ENCODE assay signal across 24 mouse cellular contexts in genomic region chr8:123794766-123795165, GRCm38 (mm10). TPM values are rescaled to one million over a fixed set of nuclear protein-coding genes. Genes with fewer than 3 reads are reported as not detected.
"Had no signal": no experiment of that assay in that cellular context is flagged by ENCODE, and none has a peak within 500 bp of the region (broad histone marks: within the 10 kb centered on the region; RNA-seq: fewer than 3 reads in every experiment).

No protein-coding gene starts in this region.

- H3K27ac ChIP-seq: kidney, postnatal 0 days; layer of hippocampus, adult 2 months; limb, embryonic 10.5 days; limb, embryonic 13.5 days; liver, embryonic 12.5 days; lung, embryonic 15.5 days; midbrain, embryonic 10.5 days; midbrain, embryonic 13.5 days; neural tube, embryonic 13.5 days had no signal

- H3K36me3 ChIP-seq: limb, embryonic 10.5 days; limb, embryonic 13.5 days; liver, embryonic 12.5 days; lung, embryonic 15.5 days; midbrain, embryonic 10.5 days; midbrain, embryonic 13.5 days; neural tube, embryonic 13.5 days had no signal

- H3K4me3 ChIP-seq: layer of hippocampus, adult 2 months; limb, embryonic 10.5 days; limb, embryonic 13.5 days; liver, embryonic 12.5 days; lung, embryonic 15.5 days; megakaryocyte, embryonic 14.5 days; midbrain, embryonic 10.5 days; midbrain, embryonic 13.5 days; myocyte; neural tube, embryonic 13.5 days had no signal

- H3K27me3 ChIP-seq: limb, embryonic 13.5 days; liver, embryonic 12.5 days; midbrain, embryonic 13.5 days; neural tube, embryonic 13.5 days had no signal

- H3K4me1 ChIP-seq: lung, embryonic 15.5 days had no signal

- H3K9ac ChIP-seq: liver, embryonic 12.5 days; lung, embryonic 15.5 days; midbrain, embryonic 13.5 days; neural tube, embryonic 13.5 days had no signal

- ATAC-seq: inflammation-experienced regulatory T-cells, adult 6 months; liver, embryonic 12.5 days; midbrain, embryonic 13.5 days; midbrain, embryonic 16.5 days had no signal

- H3K9me3 ChIP-seq: limb, embryonic 10.5 days; limb, embryonic 13.5 days; liver, embryonic 12.5 days; lung, embryonic 15.5 days; midbrain, embryonic 10.5 days; midbrain, embryonic 13.5 days; neural tube, embryonic 13.5 days had no signal

- H3K4me2 ChIP-seq: limb, embryonic 13.5 days; liver, embryonic 12.5 days; lung, embryonic 15.5 days; midbrain, embryonic 13.5 days; neural tube, embryonic 13.5 days had no signal

- DNase-seq: kidney, adult 18-20 months; kidney, postnatal 25 days; layer of hippocampus, adult 9-11 months; liver; lung, postnatal 10 days; lung, postnatal 36 days; retina, postnatal 1 day; right cerebral cortex, postnatal 25 days; thymus, adult 2 months; thymus, postnatal 14 days had no signal

RNA-seq across cellular contexts. Expression of gene Rab4a, which starts 11.0 kb away (rescaled TPM):
- total RNA-seq: neutrophil, adult 5-6 weeks had no signal
